Mouse (Mus musculus) hindbrain, embryonic 13.5 days (tissue): ENCODE data around the gene B4galnt1. TPM values are rescaled to one million over a fixed set of nuclear protein-coding genes. Genes with fewer than 3 reads are reported as not detected.
"Not testable (repeated sequence)": the region's sequence is repeated elsewhere in the genome, so short reads cannot be mapped to it uniquely, and the experiment has no call there.

Source experiments
- ATAC-seq: fragments of 200-750 bp; cut with Nextera tagmentation; 2 replicates; pipeline ENCODE4 v1.8.0; 2017; ENCODE audit warnings: moderate TSS enrichment; ENCODE audit not compliant: low FRiP score
- H3K27ac ChIP-seq: fragments of 300-500 bp; sonication (generic); 2 replicates; pipeline ENCODE4 v1.5.1; 2015; ENCODE audit warnings: inconsistent platforms, mild to moderate bottlenecking, moderate library complexity
- H3K27me3 ChIP-seq: fragments of 300-500 bp; sonication (generic); 2 replicates; pipeline ENCODE4 v1.6.1; 2015; ENCODE audit warnings: mild to moderate bottlenecking, inconsistent platforms
- H3K36me3 ChIP-seq: fragments of 300-500 bp; sonication (generic); 2 replicates; pipeline ENCODE4 v1.6.1; 2015; ENCODE audit warnings: mild to moderate bottlenecking, inconsistent platforms
- H3K4me1 ChIP-seq: fragments of 300-500 bp; sonication (generic); replicated peaks from 2 replicates; pipeline ENCODE4 v1.6.1; 2015; ENCODE audit warnings: inconsistent platforms
- H3K4me2 ChIP-seq: fragments of 300-500 bp; sonication (generic); 2 replicates; pipeline ENCODE4 v1.6.1; 2015; ENCODE audit warnings: inconsistent platforms, mild to moderate bottlenecking, moderate library complexity
- H3K4me3 ChIP-seq: fragments of 300-500 bp; sonication (generic); 2 replicates; pipeline ENCODE4 v1.5.1; 2015; ENCODE audit warnings: mild to moderate bottlenecking, inconsistent platforms
- H3K9ac ChIP-seq: fragments of 300-500 bp; sonication (generic); 2 replicates; pipeline ENCODE4 v1.6.1; 2015; ENCODE audit warnings: mild to moderate bottlenecking, inconsistent platforms
- H3K9me3 ChIP-seq: fragments of 300-500 bp; sonication (generic); 2 replicates; pipeline ENCODE4 v1.6.1; 2016; ENCODE audit warnings: inconsistent platforms
- WGBS: fragments of 180-500 bp; shearing (Covaris S2); methylation state at CpG from one replicate; pipeline ENCODE4 v1.1.7; 2015; 5-methylcytosine and 5-hydroxymethylcytosine counted together
- polyA plus RNA-seq: library from polyadenylated mRNA; unstranded; fragments of >200 nt; fragmentation: Nextera tagmentation; extraction: Ambion mirVana; gene quantifications from 2 replicates; pipeline ENCODE4 v1.2.1, GENCODE M21; 2015

B4galnt1 gene
- polyA plus RNA-seq, 1 experiment from 2014 or later: 40.6 TPM

DNA sequence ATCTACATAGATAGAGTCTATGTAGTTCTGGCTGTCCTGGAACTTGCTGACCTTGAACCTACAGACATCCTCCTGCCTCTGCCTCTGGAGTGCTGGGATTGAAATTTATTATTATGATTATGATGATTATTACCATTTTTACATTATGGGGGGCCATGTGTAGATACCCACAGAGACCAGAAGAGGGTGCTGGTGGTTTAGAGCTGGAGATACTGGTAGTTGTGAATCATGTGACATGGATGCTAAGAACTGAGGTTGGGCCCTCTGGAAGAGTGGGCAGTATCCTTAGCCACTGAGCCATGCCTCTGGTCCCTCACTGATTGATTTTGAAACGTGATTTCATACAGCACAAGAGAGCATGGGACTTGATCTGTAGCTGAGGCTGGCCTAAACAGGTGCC is 21.4 kb downstream of the B4galnt1 start:
- 79% methylated on average over 1 of the region's 1 CpGs for WGBS
- no peaks in the 10 kb centered on the region for H3K9me3 ChIP-seq
- no peak overlapping the region for H3K4me3 ChIP-seq
- no peak for ATAC-seq
- no peak overlapping the region for H3K4me2 ChIP-seq
- H3K27ac ChIP-seq: no peak overlapping the region
- H3K36me3 ChIP-seq: peaks cover 25% of the 10 kb centered on the region
- no peak overlapping the region for H3K9ac ChIP-seq
- H3K4me1 ChIP-seq: peaks cover 64% of the 10 kb centered on the region
- H3K27me3 ChIP-seq: peaks cover 28% of the 10 kb centered on the region

DNA sequence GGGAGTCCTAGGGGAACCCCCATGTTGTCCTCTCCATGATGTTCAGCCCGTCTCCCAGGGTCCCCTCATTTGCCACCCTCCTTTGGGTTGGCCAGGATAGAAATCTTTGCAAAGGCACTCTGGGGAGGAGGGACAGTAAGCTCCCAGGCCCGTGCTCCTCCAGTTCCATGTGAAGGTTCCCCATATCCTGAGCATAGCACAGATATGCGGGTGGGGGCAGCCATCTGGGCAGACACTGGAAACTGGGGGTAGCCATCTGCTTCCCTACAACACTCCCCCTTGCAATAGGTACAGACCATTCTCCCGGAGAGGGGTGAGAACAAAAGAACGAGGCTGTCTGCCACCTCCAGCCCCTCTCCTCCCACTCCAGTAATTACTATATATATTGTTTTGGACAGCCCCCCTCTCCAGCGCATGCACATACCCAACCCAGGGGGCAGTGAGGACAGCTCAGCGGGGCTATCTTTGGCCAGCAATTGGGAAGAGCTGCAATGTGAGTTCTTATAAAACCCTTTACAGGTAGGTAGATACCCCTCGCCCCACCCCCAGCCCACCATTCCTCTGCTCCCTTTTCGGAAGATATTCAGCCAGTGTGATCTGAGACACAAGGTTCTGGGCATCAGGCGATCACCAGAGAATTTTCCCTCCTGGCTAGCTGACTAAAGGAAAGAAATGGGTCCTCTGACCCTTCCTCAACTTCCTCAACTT is 22.5 kb downstream of the B4galnt1 start:
- 33% methylated on average over 10 of the region's 10 CpGs for WGBS
- Histone ChIP-seq H3K27ac (peak overlapping the region; percentile 88), H3K4me1 (peaks cover 68% of the 10 kb centered on the region)

GRCm38 (mm10) chr10:127188079-127188453 is 23.0 kb downstream of the B4galnt1 start:
- H3K4me1 ChIP-seq: peaks cover 73% of the 10 kb centered on the region
- H3K27me3 ChIP-seq: peaks cover 17% of the 10 kb centered on the region
- under 1% methylated on average over 15 of the region's 21 CpGs for WGBS
- peak; percentile 26 for ATAC-seq
- H3K4me3 ChIP-seq: peak overlapping the region; percentile 69
- peak overlapping the region; percentile 98 for H3K4me2 ChIP-seq
- peak overlapping the region; percentile 85 for H3K9ac ChIP-seq
- H3K27ac ChIP-seq: peak overlapping the region; percentile 88
- no peaks in the 10 kb centered on the region for H3K9me3 ChIP-seq
- peaks cover 29% of the 10 kb centered on the region for H3K36me3 ChIP-seq

More for the DNA sequence above, 22.5 kb downstream of the B4galnt1 start:
- Histone ChIP-seq H3K9ac (peak overlapping the region; percentile 85), H3K9me3 (no peaks in the 10 kb centered on the region), H3K27me3 (peaks cover 22% of the 10 kb centered on the region), H3K36me3 (peaks cover 29% of the 10 kb centered on the region), H3K4me2 (peak overlapping the region; percentile 98), H3K4me3 (peak overlapping the region; percentile 69)
- peak; percentile 4; the same call in 1 of the 2 replicates for ATAC-seq

DNA sequence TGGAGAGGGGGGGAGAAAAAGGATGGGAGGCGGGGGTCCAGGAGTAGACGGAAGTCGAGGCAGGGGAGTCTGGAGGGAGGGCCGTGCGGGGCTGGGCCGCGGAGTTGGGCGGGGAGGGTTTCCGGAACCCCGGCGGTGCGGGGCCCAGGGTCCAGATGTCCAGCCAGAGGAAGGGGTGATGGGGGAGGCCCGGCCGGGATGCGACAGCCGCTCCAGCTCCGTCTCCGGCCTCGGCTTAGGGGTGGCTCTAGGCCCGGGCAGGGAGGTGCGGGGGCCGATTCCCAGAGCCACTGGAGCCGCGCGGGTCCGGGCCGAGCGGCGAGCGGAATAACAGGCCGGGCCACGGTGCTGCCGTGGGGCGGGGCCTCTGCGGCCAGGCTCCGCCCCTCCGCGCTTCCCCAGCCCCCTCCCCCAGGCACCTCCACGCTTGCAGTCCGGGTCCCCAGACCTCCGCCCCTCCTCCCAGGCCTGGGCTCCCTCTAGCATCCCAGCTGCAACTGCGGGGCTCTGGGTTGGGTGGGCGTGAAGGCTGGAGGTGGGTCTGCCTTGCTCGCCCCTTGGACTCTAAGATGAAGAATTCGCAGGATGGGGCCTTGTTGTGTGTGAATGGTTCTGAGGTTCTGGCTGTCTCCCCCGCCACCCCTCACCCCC is 23.6 kb downstream of the B4galnt1 start:
- peaks cover 29% of the 10 kb centered on the region for H3K36me3 ChIP-seq
- peak overlapping the region; percentile 98 for H3K4me2 ChIP-seq
- H3K9ac ChIP-seq: peak overlapping the region; percentile 85
- H3K4me1 ChIP-seq: peaks cover 75% of the 10 kb centered on the region
- H3K4me3 ChIP-seq: peak overlapping the region; percentile 69
- under 1% methylated on average over 22 of the region's 46 CpGs for WGBS
- peak overlapping the region; percentile 88 for H3K27ac ChIP-seq
- H3K9me3 ChIP-seq: no peaks in the 10 kb centered on the region
- ATAC-seq: peak; percentile 81
- peaks cover 12% of the 10 kb centered on the region for H3K27me3 ChIP-seq

GRCm38 (mm10) chr10:127189116-127189650 is 24.2 kb downstream of the B4galnt1 start:
- Histone ChIP-seq H3K4me1 (peaks cover 70% of the 10 kb centered on the region), H3K4me3 (peak overlapping the region; percentile 69), H3K9me3 (no peaks in the 10 kb centered on the region), H3K9ac (peak overlapping the region; percentile 85), H3K4me2 (peak overlapping the region; percentile 98), H3K27me3 (peaks cover 8% of the 10 kb centered on the region; the same call in 1 of the 2 replicates), H3K27ac (peak overlapping the region; percentile 88), H3K36me3 (peaks cover 29% of the 10 kb centered on the region)
- under 1% methylated on average over 26 of the region's 26 CpGs for WGBS
- peak; percentile 5; the same call in 1 of the 2 replicates for ATAC-seq

DNA sequence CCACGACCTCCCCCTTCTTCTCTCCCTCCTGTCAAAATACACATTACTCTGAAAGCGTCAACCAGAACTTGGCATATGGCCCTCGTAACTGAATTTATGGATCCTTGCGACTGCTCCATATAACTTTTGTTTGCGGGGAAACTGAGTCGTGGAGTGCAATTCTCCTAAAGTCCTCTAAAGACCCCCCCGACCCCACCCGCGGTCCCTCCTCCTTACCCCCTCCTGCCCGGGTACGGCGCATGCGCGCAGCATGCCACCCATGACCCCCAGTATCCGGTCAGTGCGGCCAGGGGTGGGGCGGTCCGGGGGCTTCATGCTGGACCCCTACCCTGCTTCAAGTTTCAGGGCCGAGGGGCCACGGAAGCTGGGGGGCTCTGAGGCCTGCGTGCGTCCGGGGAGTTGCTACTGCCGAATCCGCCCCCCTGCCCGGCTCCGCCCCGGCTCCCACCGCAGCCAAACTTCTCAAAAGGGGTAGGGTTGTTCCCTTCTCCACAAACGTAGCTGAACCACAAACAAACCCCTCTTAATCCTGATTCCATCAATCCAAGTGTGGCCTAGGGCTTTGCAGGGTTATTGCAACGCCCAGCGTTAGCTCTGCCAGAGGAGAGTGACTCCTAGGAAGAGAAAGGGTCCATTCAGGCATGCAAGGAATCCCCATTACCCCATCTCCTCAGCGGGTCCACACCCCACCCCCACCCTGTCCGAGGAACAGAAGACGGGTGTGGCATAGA is 24.8 kb downstream of the B4galnt1 start, which contains the start of gene Arhgef25:
Gene Arhgef25, minus strand, starts transcription at position 433 of the 731 bp plus-strand sequence.
- Histone ChIP-seq H3K27me3 (peaks cover 7% of the 10 kb centered on the region; the same call in 1 of the 2 replicates), H3K9ac (peak within 1 kb of the TSS; percentile 85), H3K4me2 (peak within 1 kb of the TSS; percentile 98), H3K4me3 (peak within 1 kb of the TSS; percentile 69), H3K27ac (peak within 1 kb of the TSS; percentile 88), H3K4me1 (peaks cover 70% of the 10 kb centered on the region), H3K9me3 (no peaks in the 10 kb centered on the region), H3K36me3 (peaks cover 29% of the 10 kb centered on the region)
- no peak for ATAC-seq
- under 1% methylated on average over 34 of the region's 35 CpGs for WGBS

DNA sequence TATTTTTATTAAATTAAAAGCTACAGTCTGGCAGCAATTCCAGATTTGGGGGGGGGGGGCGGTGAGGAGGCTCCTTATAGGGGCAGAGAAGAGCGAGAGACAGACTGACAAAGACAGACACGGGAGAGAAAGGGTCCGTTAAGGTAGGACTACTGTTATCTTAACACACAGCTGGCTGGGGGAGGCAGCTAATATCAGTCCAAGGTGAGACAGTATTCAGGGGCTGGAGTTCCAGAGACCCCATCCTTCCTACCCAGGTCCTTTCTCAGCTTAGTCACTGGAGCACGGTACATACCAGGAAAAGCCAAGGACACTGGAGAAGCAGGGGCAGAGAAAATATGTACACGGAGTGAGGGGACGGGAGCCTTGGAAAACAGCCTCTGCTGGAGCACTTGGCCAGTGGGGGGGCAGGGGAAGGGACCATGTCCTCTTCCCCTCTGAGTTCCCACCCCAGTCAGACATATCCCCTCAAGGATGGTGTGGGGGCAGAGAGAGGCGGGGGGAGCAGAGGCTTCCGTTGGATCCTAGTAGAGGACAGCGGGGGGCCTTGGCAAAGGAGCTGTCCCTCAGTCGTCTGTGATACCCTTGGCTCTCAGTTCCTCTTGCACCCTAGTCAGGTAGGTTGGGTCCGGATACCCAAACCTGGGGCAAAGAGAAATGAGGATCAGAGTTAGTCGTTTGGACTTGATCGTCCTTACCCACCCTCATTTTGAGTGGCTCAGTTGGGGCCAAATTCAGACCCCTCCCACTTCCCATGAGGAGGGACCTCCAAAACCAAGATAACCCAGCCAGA is 25.6 kb downstream of the B4galnt1 start:
- H3K9me3 ChIP-seq: no peaks in the 10 kb centered on the region
- 34% methylated on average over 13 of the region's 14 CpGs for WGBS
- H3K27me3 ChIP-seq: 0 out of 2 replicates have a peak, but pooled peaks cover under 1% of the 10 kb centered on the region
- no peak for ATAC-seq
- peaks cover 29% of the 10 kb centered on the region for H3K36me3 ChIP-seq
- H3K27ac ChIP-seq: peak overlapping the region; percentile 23; the same call in 1 of the 2 replicates
- peak overlapping the region; percentile 85; the same call in 1 of the 2 replicates for H3K9ac ChIP-seq
- H3K4me3 ChIP-seq: peak overlapping the region; percentile 11; the same call in 1 of the 2 replicates
- peaks cover 67% of the 10 kb centered on the region for H3K4me1 ChIP-seq
- H3K4me2 ChIP-seq: peak overlapping the region; percentile 98

- Histone ChIP-seq H3K27ac (no peak overlapping the region), H3K4me2 (no peak overlapping the region), H3K36me3 (peaks cover 29% of the 10 kb centered on the region), H3K4me1 (peaks cover 73% of the 10 kb centered on the region), H3K27me3 (no peaks in the 10 kb centered on the region), H3K4me3 (no peak overlapping the region), H3K9me3 (no peaks in the 10 kb centered on the region), H3K9ac (no peak overlapping the region)
- WGBS: 81% methylated on average over 19 of the region's 19 CpGs
- ATAC-seq: no peak
Measured at GRCm38 (mm10) chr10:127191191-127192056, 26.4 kb downstream of the B4galnt1 start.

GRCm38 (mm10) chr10:127192057-127192328 is 27.0 kb downstream of the B4galnt1 start:
- not testable (repeated sequence) for H3K27me3 ChIP-seq, H3K4me3 ChIP-seq, H3K9me3 ChIP-seq, H3K27ac ChIP-seq, H3K4me2 ChIP-seq, ATAC-seq, H3K9ac ChIP-seq
- Histone ChIP-seq H3K36me3 (peaks cover 24% of the 10 kb centered on the region), H3K4me1 (peaks cover 75% of the 10 kb centered on the region)
- WGBS: 87% methylated on average over 1 of the region's 1 CpGs

DNA sequence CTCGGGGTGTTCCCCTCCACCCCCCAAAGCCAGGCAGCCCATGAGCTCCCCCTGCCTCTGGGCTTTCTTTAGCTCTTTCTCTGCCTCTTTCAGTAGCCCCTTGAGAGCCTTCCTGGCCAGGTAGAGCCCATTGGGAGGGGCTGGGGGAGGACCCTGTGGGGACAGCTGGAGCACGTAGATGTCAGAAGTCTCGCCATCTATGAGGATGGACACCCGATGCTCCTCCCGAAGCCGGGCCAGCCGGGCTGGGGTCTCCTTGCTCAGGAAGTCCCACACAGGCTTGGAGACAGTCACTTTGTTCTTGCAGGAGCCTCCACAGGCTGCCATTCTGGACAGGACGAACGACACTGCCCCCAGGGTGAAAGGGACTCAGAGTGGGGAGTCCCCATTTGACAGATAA is 28.0 kb downstream of the B4galnt1 start:
- Histone ChIP-seq H3K9me3 (no peaks in the 10 kb centered on the region), H3K4me3 (no peak overlapping the region), H3K4me1 (peaks cover 68% of the 10 kb centered on the region), H3K27me3 (no peaks in the 10 kb centered on the region), H3K27ac (no peak overlapping the region), H3K4me2 (no peak overlapping the region), H3K36me3 (peaks cover 33% of the 10 kb centered on the region), H3K9ac (peak overlapping the region; percentile 46; the same call in 1 of the 2 replicates)
- no peak for ATAC-seq
- 81% methylated on average over 9 of the region's 9 CpGs for WGBS
